Mouse (Mus musculus): ENCODE measurements around the gene B230219D22Rik. TPM values are rescaled to one million over a fixed set of nuclear protein-coding genes. Genes with fewer than 3 reads are reported as not detected.

Gene B230219D22Rik
- polyA plus RNA-seq, 1 experiment from 2014 or later: 74.9 TPM

- Histone ChIP-seq H3K4me3 (replicated peaks; ENCODE audit: low read length) (no peak overlapping the region), H3K27ac (ENCODE audit: low read length) (no peak overlapping the region), H3K4me1 (replicated peaks; ENCODE audit: control insufficient read depth, insufficient read depth, low read length) (no peaks in the 10 kb centered on the region), H3K27me3 (replicated peaks; ENCODE audit: control insufficient read depth, insufficient read depth, low read length) (no peaks in the 10 kb centered on the region), H3K4me2 (ENCODE audit: low read length) (no peak overlapping the region), H3K9me3 (ENCODE audit: control insufficient read depth, low read length) (no peaks in the 10 kb centered on the region), H3K9ac (replicated peaks; ENCODE audit: low read depth, low read length) (no peak overlapping the region), H3K36me3 (ENCODE audit: control insufficient read depth, insufficient read depth) (no peaks in the 10 kb centered on the region)
- 83% methylated on average over 22 of the region's 22 CpGs for WGBS
- no peak for ATAC-seq
Measured at GRCm38 (mm10) chr13:55733628-55734502, 40.9 kb downstream of the B230219D22Rik start.

GRCm38 (mm10) chr13:55737885-55738284 lies 45.0 kb downstream of the B230219D22Rik start:
- Histone ChIP-seq H3K9ac (replicated peaks; ENCODE audit: low read depth, low read length) (no peak overlapping the region), H3K9me3 (ENCODE audit: control insufficient read depth, low read length) (no peaks in the 10 kb centered on the region), H3K4me3 (replicated peaks; ENCODE audit: low read length) (no peak overlapping the region), H3K27ac (ENCODE audit: low read length) (no peak overlapping the region), H3K27me3 (replicated peaks; ENCODE audit: control insufficient read depth, insufficient read depth, low read length) (no peaks in the 10 kb centered on the region), H3K4me1 (replicated peaks; ENCODE audit: control insufficient read depth, insufficient read depth, low read length) (no peaks in the 10 kb centered on the region), H3K4me2 (ENCODE audit: low read length) (no peak overlapping the region), H3K36me3 (ENCODE audit: control insufficient read depth, insufficient read depth) (no peaks in the 10 kb centered on the region)
- 91% methylated on average over 8 of the region's 8 CpGs for WGBS
- no peak for ATAC-seq

- ATAC-seq: no peak
- H3K9me3 ChIP-seq (ENCODE audit: control insufficient read depth, low read length): no peaks in the 10 kb centered on the region
Measured at GRCm38 (mm10) chr13:55742306-55742705, 49.4 kb downstream of the B230219D22Rik start.

More at GRCm38 (mm10) chr13:55742306-55742705, 49.4 kb downstream of the B230219D22Rik start:
- 71% methylated on average over 8 of the region's 8 CpGs for WGBS
- no peak overlapping the region for H3K9ac ChIP-seq (replicated peaks; ENCODE audit: low read depth, low read length)
- no peaks in the 10 kb centered on the region for H3K27me3 ChIP-seq (replicated peaks; ENCODE audit: control insufficient read depth, insufficient read depth, low read length)
- no peak overlapping the region for H3K27ac ChIP-seq (ENCODE audit: low read length)
- H3K4me3 ChIP-seq (replicated peaks; ENCODE audit: low read length): no peak overlapping the region
- H3K36me3 ChIP-seq (ENCODE audit: control insufficient read depth, insufficient read depth): no peaks in the 10 kb centered on the region
- H3K4me1 ChIP-seq (replicated peaks; ENCODE audit: control insufficient read depth, insufficient read depth, low read length): no peaks in the 10 kb centered on the region
- H3K4me2 ChIP-seq (ENCODE audit: low read length): no peak overlapping the region

Other genes with a start within 250 kb of the B230219D22Rik start
- 39.4 and 40.1 TPM in 2 replicates for gene Grk6, start 248.1 kb upstream of the B230219D22Rik start, polyA plus RNA-seq (2015; fragmentation: Nextera tagmentation; extraction: Ambion mirVana)
- 4.1 and 4.3 TPM in 2 replicates for gene Prr7, start 228.9 kb upstream of the B230219D22Rik start, polyA plus RNA-seq (2015; fragmentation: Nextera tagmentation; extraction: Ambion mirVana)
- gene Dbn1, start 205.0 kb upstream of the B230219D22Rik start, polyA plus RNA-seq (2015; fragmentation: Nextera tagmentation; extraction: Ambion mirVana): 792 and 816 TPM in 2 replicates
- 132 and 147 TPM in 2 replicates for gene Pdlim7, start 179.4 kb upstream of the B230219D22Rik start, polyA plus RNA-seq (2015; fragmentation: Nextera tagmentation; extraction: Ambion mirVana)
- 3.1 and 4.6 TPM in 2 replicates for gene Dok3, start 163.8 kb upstream of the B230219D22Rik start, polyA plus RNA-seq (2015; fragmentation: Nextera tagmentation; extraction: Ambion mirVana)
- gene Ddx41, start 156.5 kb upstream of the B230219D22Rik start, polyA plus RNA-seq (2015; fragmentation: Nextera tagmentation; extraction: Ambion mirVana): 67.3 and 70.6 TPM in 2 replicates
- 57.8 and 62.2 TPM in 2 replicates for gene Fam193b, start 122.0 kb upstream of the B230219D22Rik start, polyA plus RNA-seq (2015; fragmentation: Nextera tagmentation; extraction: Ambion mirVana)
- 96.9 and 133 TPM in 2 replicates for gene Tmed9, start 119.4 kb upstream of the B230219D22Rik start, polyA plus RNA-seq (2015; fragmentation: Nextera tagmentation; extraction: Ambion mirVana)
- gene B4galt7, start 93.2 kb upstream of the B230219D22Rik start, polyA plus RNA-seq (2015; fragmentation: Nextera tagmentation; extraction: Ambion mirVana): 29.9 and 41.4 TPM in 2 replicates
- gene Caml, start 70.1 kb upstream of the B230219D22Rik start, polyA plus RNA-seq (2015; fragmentation: Nextera tagmentation; extraction: Ambion mirVana): 96.9 and 104 TPM in 2 replicates
- gene Ddx46, start 58.1 kb upstream of the B230219D22Rik start, polyA plus RNA-seq (2015; fragmentation: Nextera tagmentation; extraction: Ambion mirVana): 34.2 and 36.4 TPM in 2 replicates
- 121 and 125 TPM in 2 replicates for gene Txndc15, start 21.5 kb downstream of the B230219D22Rik start, polyA plus RNA-seq (2015; fragmentation: Nextera tagmentation; extraction: Ambion mirVana)
- gene Pcbd2, start 34.2 kb downstream of the B230219D22Rik start, polyA plus RNA-seq (2015; fragmentation: Nextera tagmentation; extraction: Ambion mirVana): 15.3 and 16.3 TPM in 2 replicates
- not detected in 2 replicates for gene Catsper3, start 91.4 kb downstream of the B230219D22Rik start, polyA plus RNA-seq (2015; fragmentation: Nextera tagmentation; extraction: Ambion mirVana)
- gene Pitx1, start 143.1 kb downstream of the B230219D22Rik start, polyA plus RNA-seq (2015; fragmentation: Nextera tagmentation; extraction: Ambion mirVana): 0.35 TPM in 1 of 2 replicates, not detected in the other